In genomic region chr2:18205118-18205517, GRCm38 (mm10) we compare ENCODE assay signal across 10 mouse cellular contexts.
DNase-seq lines count a peak whose midpoint lies in the region; ATAC-seq and TF ChIP-seq lines count a peak whose summit lies in the region.
"Had no signal": no experiment of that assay in that cellular context is flagged by ENCODE, and none has a peak within 500 bp of the region (broad histone marks: within the 10 kb centered on the region; RNA-seq: fewer than 3 reads in every experiment).

No protein-coding gene starts in this region.

- H3K9ac ChIP-seq in embryonic facial prominence, embryonic 11.5 days (replicated peaks; ENCODE audit: low read length) = no peak overlapping the region
- no peak overlapping the region for H3K9ac ChIP-seq in liver, postnatal 0 days (replicated peaks)
- H3K9ac ChIP-seq: heart, embryonic 13.5 days; neural tube, embryonic 13.5 days had no signal

- peak; percentile 80 for TF ChIP-seq CTCF in liver, postnatal 0 days (IDR thresholded peaks at IDR 0.05; ENCODE audit: low read depth)

- H3K4me1 ChIP-seq in embryonic facial prominence, embryonic 11.5 days (ENCODE audit: control insufficient read depth, insufficient read depth, low read length) = no peaks in the 10 kb centered on the region
- H3K4me1 ChIP-seq in liver, postnatal 0 days (ENCODE audit: insufficient read depth) = no peaks in the 10 kb centered on the region

- ATAC-seq in embryonic facial prominence, embryonic 11.5 days (replicated peaks; ENCODE audit: insufficient number of reproducible peaks, low FRiP score, low TSS enrichment, low read depth) = no peak
- ATAC-seq in inflammation-experienced regulatory T-cells, adult 6 months = peak; percentile 88
- ATAC-seq in liver, postnatal 0 days = no peak
- ATAC-seq in frontal cortex, adult (ENCODE audit: low TSS enrichment) = no peak

- H3K36me3 ChIP-seq in embryonic facial prominence, embryonic 11.5 days (replicated peaks; ENCODE audit: control insufficient read depth, insufficient read depth, low read depth, low read length) = peaks cover 10% of the 10 kb centered on the region
- H3K36me3 ChIP-seq in liver, postnatal 0 days (replicated peaks; ENCODE audit: insufficient read depth, low read length) = peaks cover 58% of the 10 kb centered on the region

- H3K4me2 ChIP-seq in embryonic facial prominence, embryonic 11.5 days (ENCODE audit: low read depth, low read length) = no peak overlapping the region
- no peak overlapping the region for H3K4me2 ChIP-seq in liver, postnatal 0 days (ENCODE audit: low read depth, low read length)
- H3K4me2 ChIP-seq: heart, embryonic 13.5 days; neural tube, embryonic 13.5 days had no signal

- peak; percentile 32 for DNase-seq in right cerebral cortex, postnatal 14 days
- DNase-seq in right cerebral cortex, postnatal 36 days (ENCODE audit: low spot score in 2 of 2) = no peak
- peak; percentile 86 for DNase-seq in ZHBTc4 (ENCODE audit: low read depth, low spot score)
- DNase-seq in embryonic facial prominence, embryonic 11.5 days (ENCODE audit: low spot score) = peak; percentile 70
- peak; percentile 73 for DNase-seq in liver, postnatal 0 days
- DNase-seq in retina, postnatal 1 day = peak; percentile 77

- no peak overlapping the region for H3K4me3 ChIP-seq in embryonic facial prominence, embryonic 11.5 days (ENCODE audit: low read depth, low read length)
- H3K4me3 ChIP-seq in liver, postnatal 0 days (ENCODE audit: low read depth, low read length) = no peak overlapping the region
- H3K4me3 ChIP-seq: heart, embryonic 13.5 days; neural tube, embryonic 13.5 days had no signal

- WGBS in embryonic facial prominence, embryonic 11.5 days = 75% methylated on average over 3 of the region's 3 CpGs
- 75% methylated on average over 3 of the region's 3 CpGs for WGBS in liver, postnatal 0 days (ENCODE audit: insufficient replicate concordance)

- no peak overlapping the region for H3K27ac ChIP-seq in embryonic facial prominence, embryonic 11.5 days (replicated peaks; ENCODE audit: low read depth, low read length)
- H3K27ac ChIP-seq in liver, postnatal 0 days (ENCODE audit: low read depth) = no peak overlapping the region
- H3K27ac ChIP-seq: heart, embryonic 13.5 days; neural tube, embryonic 13.5 days had no signal

- H3K27me3 ChIP-seq in embryonic facial prominence, embryonic 11.5 days (ENCODE audit: control insufficient read depth, insufficient read depth, low read length) = no peaks in the 10 kb centered on the region
- no peaks in the 10 kb centered on the region for H3K27me3 ChIP-seq in liver, postnatal 0 days (ENCODE audit: insufficient read depth, low read length)
- H3K27me3 ChIP-seq: heart, embryonic 13.5 days; neural tube, embryonic 13.5 days had no signal

- no peaks in the 10 kb centered on the region for H3K9me3 ChIP-seq in embryonic facial prominence, embryonic 11.5 days (replicated peaks; ENCODE audit: control insufficient read depth, low read length)
- H3K9me3 ChIP-seq in liver, postnatal 0 days (ENCODE audit: low read length) = no peaks in the 10 kb centered on the region
- H3K9me3 ChIP-seq: heart, embryonic 13.5 days; neural tube, embryonic 13.5 days had no signal

- no peak for TF ChIP-seq EP300 in liver, postnatal 0 days (IDR thresholded peaks at IDR 0.05; ENCODE audit: low read depth)

Comparison
In these comparisons a context has a peak if more than half of its experiments do, and no peak if none do; other contexts are left out.
1. DNase-seq: peak in right cerebral cortex, postnatal 14 days (single experiment), ZHBTc4 (single experiment), embryonic facial prominence, embryonic 11.5 days (single experiment), liver, postnatal 0 days (single experiment) and retina, postnatal 1 day (single experiment); none in right cerebral cortex, postnatal 36 days (0 of 2).